Mouse (Mus musculus) testis, adult 2 months (tissue): Measurements from ENCODE around the gene Gad2.

ENCODE experiments used
- CTCF ChIP-seq: fragments of 200-500 bp; IDR thresholded peaks from 2 replicates; pipeline ENCODE4 v1.5.1; 2012; ENCODE audit warnings: low read depth, mild to moderate bottlenecking, inconsistent platforms, low read length, moderate library complexity; ENCODE audit not compliant: control insufficient read depth, insufficient read depth, insufficient replicate concordance
- POLR2A ChIP-seq: fragments of 200-500 bp; IDR thresholded peaks from 2 replicates; pipeline ENCODE4 v1.6.1; 2012; ENCODE audit warnings: low read depth, mild to moderate bottlenecking, inconsistent platforms, low read length, moderate library complexity; ENCODE audit not compliant: control insufficient read depth

DNA sequence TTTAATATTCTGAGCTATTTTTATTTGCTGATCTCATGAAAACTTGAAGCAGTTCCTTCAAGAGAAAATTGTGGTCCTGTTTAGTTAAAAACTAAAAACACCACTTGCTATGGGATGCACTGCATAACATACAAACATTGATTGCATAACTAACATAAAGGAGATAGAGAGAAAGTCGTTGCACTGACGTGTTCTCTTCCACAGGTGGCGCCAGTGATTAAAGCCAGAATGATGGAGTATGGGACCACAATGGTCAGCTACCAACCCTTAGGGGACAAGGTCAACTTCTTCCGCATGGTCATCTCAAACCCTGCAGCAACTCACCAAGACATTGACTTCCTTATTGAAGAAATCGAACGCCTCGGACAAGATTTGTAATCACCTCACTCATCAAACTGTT, 68.0 kb downstream of the Gad2 start:
- TF ChIP-seq POLR2A (no peak), CTCF (no peak)
